Mouse (Mus musculus): ENCODE measurements around the gene Ms4a4a. TPM values are rescaled to one million over a fixed set of nuclear protein-coding genes. Genes with fewer than 3 reads are reported as not detected.

Ms4a4a gene
- total RNA-seq (2014; rRNA removed) (0.28 TPM in 1 of 2 replicates, not detected in the other), polyA plus RNA-seq (2012; rRNA removed) (not detected in 2 replicates)

DNA sequence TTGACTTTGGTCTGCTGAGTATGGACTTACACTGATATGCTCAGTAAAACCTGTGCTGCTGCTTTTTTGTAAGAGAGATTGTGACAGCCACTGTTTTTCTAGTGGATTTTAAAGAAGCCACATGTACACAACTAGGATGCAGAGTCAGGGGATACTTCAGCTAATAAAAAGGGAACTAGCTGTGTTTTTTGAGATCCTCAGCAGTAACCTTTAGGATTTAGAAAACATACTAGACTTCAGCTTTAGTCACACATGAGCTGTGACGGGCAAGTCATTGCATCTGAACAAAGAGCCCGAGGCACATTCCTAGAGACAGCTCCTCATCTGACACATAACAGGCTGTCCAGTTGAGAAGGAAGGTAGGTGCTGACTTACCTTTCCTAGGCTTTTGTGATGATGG, at the start of gene Ms4a4a:
Gene Ms4a4a (plus strand): TSS at position 251 of the 400 bp plus-strand sequence.
- no peaks in the 10 kb centered on the region for H3K4me1 ChIP-seq (ENCODE audit: control insufficient read depth, insufficient read depth, low read length)
- DNase-seq (ENCODE audit: extremely low read depth, low read depth, low spot score) = no peak
- TF ChIP-seq CTCF (IDR thresholded peaks at IDR 0.05; ENCODE audit: low read depth, low read length) (no peak), POLR2A (IDR thresholded peaks at IDR 0.05; ENCODE audit: extremely low read depth, insufficient read depth, low read length) (no peak)
- H3K4me3 ChIP-seq (ENCODE audit: insufficient read depth, low read depth, low read length) = no peak within 1 kb of the TSS
- no peaks in the 10 kb centered on the region for H3K36me3 ChIP-seq (ENCODE audit: control insufficient read depth, insufficient read depth, low read length)
- H3K9ac ChIP-seq (ENCODE audit: low read depth, low read length) = no peak within 1 kb of the TSS
- 86% methylated on average over 2 of the region's 2 CpGs for WGBS
- no peak within 1 kb of the TSS for H3K27ac ChIP-seq (replicated peaks; ENCODE audit: insufficient read depth, low read depth, low read length)
- H3K27me3 ChIP-seq (ENCODE audit: control insufficient read depth, insufficient read depth, low read length) = no peaks in the 10 kb centered on the region
- H3K79me2 ChIP-seq (ENCODE audit: control insufficient read depth, insufficient read depth, low read length) = no peaks in the 10 kb centered on the region

DNA sequence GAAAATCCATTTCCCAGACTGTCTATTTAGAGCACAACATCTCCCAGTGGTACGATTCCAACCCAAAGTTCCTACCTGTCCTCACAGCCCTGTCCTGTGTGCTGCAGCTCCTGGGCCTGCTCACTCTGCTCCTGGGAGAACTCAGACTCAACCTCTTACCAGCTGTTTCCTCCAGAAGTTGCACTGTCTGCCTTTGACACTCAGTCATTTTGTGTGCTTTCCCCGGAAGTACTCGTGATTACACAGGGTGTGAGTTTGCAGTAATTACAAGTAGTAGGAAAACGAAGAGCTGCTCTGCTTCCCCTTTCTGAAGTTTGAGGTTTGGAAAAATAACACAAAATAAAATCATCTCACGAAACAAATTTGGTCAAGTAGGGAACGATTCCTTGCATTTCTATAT, 39.4 kb upstream of the Ms4a4a start, which contains the start of gene Ms4a7:
Gene Ms4a7 (minus strand): TSS at position 215 of the 400 bp plus-strand sequence.
- no peaks in the 10 kb centered on the region for H3K27me3 ChIP-seq (ENCODE audit: control insufficient read depth, insufficient read depth, low read length)
- peak; percentile 35 for DNase-seq (ENCODE audit: extremely low read depth, low read depth, low spot score)
- H3K4me1 ChIP-seq (ENCODE audit: control insufficient read depth, insufficient read depth, low read length) = no peaks in the 10 kb centered on the region
- WGBS = 76% methylated on average over 6 of the region's 6 CpGs
- no peak within 1 kb of the TSS for H3K4me3 ChIP-seq (ENCODE audit: insufficient read depth, low read depth, low read length)
- H3K36me3 ChIP-seq (ENCODE audit: control insufficient read depth, insufficient read depth, low read length) = no peaks in the 10 kb centered on the region
- no peak for TF ChIP-seq CTCF (IDR thresholded peaks at IDR 0.05; ENCODE audit: low read depth, low read length)
- TF ChIP-seq POLR2A (IDR thresholded peaks at IDR 0.05; ENCODE audit: extremely low read depth, insufficient read depth, low read length) = no peak
- no peak within 1 kb of the TSS for H3K9ac ChIP-seq (ENCODE audit: low read depth, low read length)
- no peaks in the 10 kb centered on the region for H3K79me2 ChIP-seq (ENCODE audit: control insufficient read depth, insufficient read depth, low read length)
- H3K27ac ChIP-seq (replicated peaks; ENCODE audit: insufficient read depth, low read depth, low read length) = no peak within 1 kb of the TSS

GRCm38 (mm10) chr19:11343147-11343546, 32.2 kb upstream of the Ms4a4a start:
- no peak for DNase-seq (ENCODE audit: extremely low read depth, low read depth, low spot score)
- H3K4me3 ChIP-seq (ENCODE audit: insufficient read depth, low read depth, low read length) = no peak overlapping the region
- H3K36me3 ChIP-seq (ENCODE audit: control insufficient read depth, insufficient read depth, low read length) = no peaks in the 10 kb centered on the region
- TF ChIP-seq POLR2A (IDR thresholded peaks at IDR 0.05; ENCODE audit: extremely low read depth, insufficient read depth, low read length) (no peak), CTCF (IDR thresholded peaks at IDR 0.05; ENCODE audit: low read depth, low read length) (no peak)
- H3K4me1 ChIP-seq (ENCODE audit: control insufficient read depth, insufficient read depth, low read length) = no peaks in the 10 kb centered on the region
- H3K27me3 ChIP-seq (ENCODE audit: control insufficient read depth, insufficient read depth, low read length) = no peaks in the 10 kb centered on the region
- no peaks in the 10 kb centered on the region for H3K79me2 ChIP-seq (ENCODE audit: control insufficient read depth, insufficient read depth, low read length)
- no peak overlapping the region for H3K27ac ChIP-seq (replicated peaks; ENCODE audit: insufficient read depth, low read depth, low read length)
- no peak overlapping the region for H3K9ac ChIP-seq (ENCODE audit: low read depth, low read length)

- DNase-seq (ENCODE audit: extremely low read depth, low read depth, low spot score) = no peak
- TF ChIP-seq CTCF (IDR thresholded peaks at IDR 0.05; ENCODE audit: low read depth, low read length) (no peak), POLR2A (IDR thresholded peaks at IDR 0.05; ENCODE audit: extremely low read depth, insufficient read depth, low read length) (no peak)
- Histone ChIP-seq H3K9ac (ENCODE audit: low read depth, low read length) (no peak overlapping the region), H3K36me3 (ENCODE audit: control insufficient read depth, insufficient read depth, low read length) (no peaks in the 10 kb centered on the region), H3K27me3 (ENCODE audit: control insufficient read depth, insufficient read depth, low read length) (no peaks in the 10 kb centered on the region), H3K4me3 (ENCODE audit: insufficient read depth, low read depth, low read length) (no peak overlapping the region), H3K27ac (replicated peaks; ENCODE audit: insufficient read depth, low read depth, low read length) (no peak overlapping the region), H3K4me1 (ENCODE audit: control insufficient read depth, insufficient read depth, low read length) (no peaks in the 10 kb centered on the region), H3K79me2 (ENCODE audit: control insufficient read depth, insufficient read depth, low read length) (no peaks in the 10 kb centered on the region)
Measured at GRCm38 (mm10) chr19:11343992-11344391, 31.3 kb upstream of the Ms4a4a start.

DNA sequence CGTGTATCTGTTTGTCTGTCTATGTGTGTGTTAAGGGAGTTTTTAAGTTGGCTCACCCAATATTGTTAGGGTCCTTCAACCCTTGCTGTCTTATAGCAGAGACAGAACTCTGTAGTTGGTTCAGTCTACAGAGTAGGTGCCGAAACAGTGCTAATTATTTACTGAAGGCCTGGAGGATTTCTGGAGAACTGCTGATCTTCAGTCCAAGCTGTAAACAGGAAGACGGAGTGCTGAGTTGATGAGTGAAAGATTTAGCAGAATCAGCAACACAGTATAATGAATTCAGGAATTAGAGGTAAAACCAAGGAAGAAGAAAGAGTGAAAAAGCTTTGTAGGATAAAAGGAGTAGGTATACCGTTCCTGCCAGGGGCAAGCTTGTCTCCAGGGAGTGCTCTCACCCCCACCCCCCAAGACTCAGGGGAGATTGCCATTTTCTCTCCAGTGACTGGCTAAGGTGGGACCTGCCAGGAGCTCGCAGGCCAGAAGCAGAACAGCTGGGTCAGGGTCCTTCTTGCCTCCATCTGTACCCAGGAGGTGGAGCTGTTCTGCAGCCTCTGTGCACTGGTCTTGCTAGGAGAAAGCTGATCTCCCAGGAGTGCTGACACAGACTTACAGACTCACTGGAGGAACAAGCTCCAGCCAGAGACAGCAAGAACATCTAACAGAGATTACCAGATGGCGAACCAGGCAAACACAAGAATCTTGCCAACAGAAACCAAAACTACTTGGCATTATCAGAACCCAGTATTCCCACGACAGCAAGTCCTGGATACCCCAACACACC, 25.4 kb upstream of the Ms4a4a start:
- Histone ChIP-seq H3K4me1 (ENCODE audit: control insufficient read depth, insufficient read depth, low read length) (no peaks in the 10 kb centered on the region), H3K4me3 (ENCODE audit: insufficient read depth, low read depth, low read length) (no peak overlapping the region), H3K27ac (replicated peaks; ENCODE audit: insufficient read depth, low read depth, low read length) (no peak overlapping the region), H3K27me3 (ENCODE audit: control insufficient read depth, insufficient read depth, low read length) (no peaks in the 10 kb centered on the region), H3K9ac (ENCODE audit: low read depth, low read length) (no peak overlapping the region), H3K36me3 (ENCODE audit: control insufficient read depth, insufficient read depth, low read length) (no peaks in the 10 kb centered on the region), H3K79me2 (ENCODE audit: control insufficient read depth, insufficient read depth, low read length) (no peaks in the 10 kb centered on the region)
- TF ChIP-seq POLR2A (IDR thresholded peaks at IDR 0.05; ENCODE audit: extremely low read depth, insufficient read depth, low read length) = no peak
- TF ChIP-seq CTCF (IDR thresholded peaks at IDR 0.05; ENCODE audit: low read depth, low read length) = peak; percentile 28; the same call in 1 of the 2 replicates
- whole genome bisulfite sequencing = 56% methylated on average over 7 of the region's 7 CpGs
- no peak for DNase-seq (ENCODE audit: extremely low read depth, low read depth, low spot score)

DNA sequence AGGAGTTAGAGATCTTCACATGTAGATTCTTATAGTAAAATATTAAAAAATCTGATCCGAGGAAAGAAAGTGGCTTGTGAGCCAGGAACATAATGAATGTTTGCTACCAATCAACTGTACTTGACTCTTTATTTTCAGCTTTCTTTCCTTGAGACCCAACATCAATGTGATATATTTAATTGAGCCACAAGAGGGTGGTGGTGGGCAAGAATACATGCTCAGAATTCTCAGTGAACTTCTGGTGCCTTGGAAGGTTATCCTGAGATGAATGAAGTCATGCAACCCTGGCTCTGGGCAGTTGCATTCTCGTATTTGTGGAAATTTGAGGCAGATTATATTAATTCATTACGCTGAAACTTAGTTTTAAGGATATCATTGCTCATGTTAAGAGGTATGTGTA, 23.4 kb upstream of the Ms4a4a start:
- Histone ChIP-seq H3K79me2 (ENCODE audit: control insufficient read depth, insufficient read depth, low read length) (no peaks in the 10 kb centered on the region), H3K9ac (ENCODE audit: low read depth, low read length) (no peak overlapping the region), H3K4me1 (ENCODE audit: control insufficient read depth, insufficient read depth, low read length) (no peaks in the 10 kb centered on the region), H3K4me3 (ENCODE audit: insufficient read depth, low read depth, low read length) (no peak overlapping the region), H3K36me3 (ENCODE audit: control insufficient read depth, insufficient read depth, low read length) (no peaks in the 10 kb centered on the region), H3K27ac (replicated peaks; ENCODE audit: insufficient read depth, low read depth, low read length) (no peak overlapping the region), H3K27me3 (ENCODE audit: control insufficient read depth, insufficient read depth, low read length) (no peaks in the 10 kb centered on the region)
- no peak for TF ChIP-seq CTCF (IDR thresholded peaks at IDR 0.05; ENCODE audit: low read depth, low read length)
- no peak for TF ChIP-seq POLR2A (IDR thresholded peaks at IDR 0.05; ENCODE audit: extremely low read depth, insufficient read depth, low read length)
- 40% methylated on average over 3 of the region's 3 CpGs for WGBS
- DNase-seq (ENCODE audit: extremely low read depth, low read depth, low spot score) = no peak
